Mouse (Mus musculus): ENCODE data around the gene Sema6b.

DNA sequence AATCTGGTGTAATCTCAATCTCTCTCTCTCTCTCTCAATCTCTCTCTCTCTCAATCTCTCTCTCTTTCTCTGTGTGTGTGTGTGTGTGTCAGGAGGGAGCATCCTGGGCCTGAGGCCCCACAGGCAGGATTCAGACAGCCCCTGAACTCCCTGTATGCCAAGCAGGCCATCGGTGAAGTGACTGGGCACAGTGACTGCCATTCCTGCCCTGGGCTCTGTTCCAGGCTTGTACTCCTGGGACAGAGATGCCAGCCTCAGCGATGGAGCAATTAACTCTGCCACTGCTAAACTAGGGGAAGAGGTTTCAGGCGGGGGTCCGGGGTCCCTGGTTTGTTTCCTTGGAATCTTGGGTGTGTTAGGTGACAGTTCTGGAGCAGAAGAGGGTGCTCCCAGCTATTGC lies 29.6 kb downstream of the Sema6b start:
- no peak for TF ChIP-seq MXI1 (IDR thresholded peaks at IDR 0.05; ENCODE audit: low read depth, low read length)
- TF ChIP-seq POLR2A (IDR thresholded peaks at IDR 0.05; ENCODE audit: low read depth, low read length), result no peak
- TF ChIP-seq CTCF (conservative IDR thresholded peaks at IDR 0.05 in 1 of 2, IDR thresholded peaks at IDR 0.05 in 1 of 2; ENCODE audit: low read depth in 2 of 2, low read length in 2 of 2), result no peak
- no peak for TF ChIP-seq KAT2A (IDR thresholded peaks at IDR 0.05; ENCODE audit: insufficient replicate concordance, low read length)
- TF ChIP-seq BHLHE40 (IDR thresholded peaks at IDR 0.05; ENCODE audit: low read depth, low read length), result no peak
- no peak for TF ChIP-seq JUN (IDR thresholded peaks at IDR 0.05; ENCODE audit: insufficient read depth, low read depth, low read length)
- TF ChIP-seq NELFE (IDR thresholded peaks at IDR 0.05; ENCODE audit: low read depth, low read length), result no peak
- no peak for TF ChIP-seq MAZ (IDR thresholded peaks at IDR 0.05; ENCODE audit: low read depth, low read length)
- no peak for TF ChIP-seq EP300 (IDR thresholded peaks at IDR 0.05; ENCODE audit: low read length)
- no peak for TF ChIP-seq USF1 (IDR thresholded peaks at IDR 0.05; ENCODE audit: low read depth, low read length)
- no peak for TF ChIP-seq TCF12 (IDR thresholded peaks at IDR 0.05; ENCODE audit: low read depth, low read length)
